Mouse (Mus musculus): ENCODE data around the gene Casp9.

- TF ChIP-seq ZC3H11A (IDR thresholded peaks at IDR 0.05; ENCODE audit: borderline replicate concordance, low read depth, low read length) (no peak), MAFK (IDR thresholded peaks at IDR 0.05; ENCODE audit: insufficient read depth, low read depth, low read length) (no peak), ZNF384 (IDR thresholded peaks at IDR 0.05; ENCODE audit: low read depth, low read length) (no peak), CHD2 (IDR thresholded peaks at IDR 0.05; ENCODE audit: low read depth, low read length) (no peak)
Measured at GRCm38 (mm10) chr4:141857422-141857930, 64.1 kb downstream of the Casp9 start.
